Mouse (Mus musculus) embryonic facial prominence, embryonic 12.5 days (tissue): Measurements from ENCODE around the gene Serpina3b. TPM values are rescaled to one million over a fixed set of nuclear protein-coding genes. Genes with fewer than 3 reads are reported as not detected.

Experiments used
- ATAC-seq: fragments of 200-750 bp; cut with Nextera tagmentation; 2 replicates; pipeline ENCODE4 v1.8.0; 2017; ENCODE audit not compliant: insufficient number of reproducible peaks, insufficient read depth, low FRiP score, low TSS enrichment
- H3K27ac ChIP-seq: fragments of 300-500 bp; sonication (generic); 2 replicates; pipeline ENCODE4 v1.5.1; 2016; ENCODE audit warnings: mild to moderate bottlenecking
- H3K27me3 ChIP-seq: fragments of 300-500 bp; sonication (generic); 2 replicates; pipeline ENCODE4 v1.6.1; 2016; ENCODE audit warnings: mild to moderate bottlenecking, moderate library complexity
- H3K36me3 ChIP-seq: fragments of 300-500 bp; sonication (generic); 2 replicates; pipeline ENCODE4 v1.6.1; 2016; ENCODE audit warnings: mild to moderate bottlenecking
- H3K4me1 ChIP-seq: fragments of 300-500 bp; sonication (generic); 2 replicates; pipeline ENCODE4 v1.6.1; 2016
- H3K4me2 ChIP-seq: fragments of 300-500 bp; sonication (generic); replicated peaks from 2 replicates; pipeline ENCODE4 v1.6.1; 2016; ENCODE audit warnings: mild to moderate bottlenecking, moderate library complexity
- H3K4me3 ChIP-seq: fragments of 300-500 bp; sonication (generic); 2 replicates; pipeline ENCODE4 v1.5.1; 2016; ENCODE audit warnings: mild to moderate bottlenecking
- H3K9ac ChIP-seq: fragments of 300-500 bp; sonication (generic); 2 replicates; pipeline ENCODE4 v1.6.1; 2016; ENCODE audit warnings: mild to moderate bottlenecking, moderate library complexity
- H3K9me3 ChIP-seq: fragments of 300-500 bp; sonication (generic); 2 replicates; pipeline ENCODE4 v1.6.1; 2016; ENCODE audit warnings: mild to moderate bottlenecking, moderate library complexity
- WGBS: fragments of 180-500 bp; shearing (Covaris S2); methylation state at CpG from one replicate; pipeline ENCODE4 v1.1.7; 2016; 5-methylcytosine and 5-hydroxymethylcytosine counted together
- polyA plus RNA-seq: library from polyadenylated mRNA; unstranded; fragments of >200 nt; fragmentation: Nextera tagmentation; extraction: Ambion mirVana; gene quantifications from 2 replicates; pipeline ENCODE4 v1.2.1, GENCODE M21; 2016

Gene Serpina3b
- polyA plus RNA-seq, 1 experiment from 2014 or later, result not detected

DNA sequence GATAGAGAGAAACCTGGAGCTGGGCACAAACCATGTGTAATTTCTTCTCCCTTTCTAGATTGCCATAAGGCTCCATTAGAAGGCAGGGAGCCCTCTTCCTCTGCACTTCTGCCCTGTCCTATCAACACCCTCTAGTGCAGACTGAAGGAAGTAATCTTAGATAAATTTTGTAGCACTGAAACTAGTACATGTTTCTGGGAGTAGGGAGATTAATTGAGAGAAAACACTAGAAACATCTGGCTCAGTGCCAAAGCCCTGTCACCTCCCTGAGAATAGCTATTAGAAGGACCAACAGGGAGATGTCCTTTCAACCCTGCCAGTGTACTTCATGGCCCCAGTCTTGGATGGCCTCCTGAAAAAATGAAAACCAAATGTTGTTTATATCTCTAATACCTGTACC lies 50.8 kb downstream of the Serpina3b start:
- Histone ChIP-seq H3K4me1 (no peaks in the 10 kb centered on the region), H3K4me3 (no peak overlapping the region), H3K27me3 (no peaks in the 10 kb centered on the region), H3K27ac (no peak overlapping the region), H3K9me3 (no peaks in the 10 kb centered on the region), H3K9ac (no peak overlapping the region), H3K4me2 (no peak overlapping the region), H3K36me3 (no peaks in the 10 kb centered on the region)
- no peak for ATAC-seq

- Histone ChIP-seq H3K4me2 (no peak overlapping the region), H3K36me3 (no peaks in the 10 kb centered on the region), H3K4me3 (no peak overlapping the region), H3K9me3 (no peaks in the 10 kb centered on the region), H3K27me3 (no peaks in the 10 kb centered on the region), H3K9ac (no peak overlapping the region), H3K4me1 (no peaks in the 10 kb centered on the region), H3K27ac (no peak overlapping the region)
- 84% methylated on average over 2 of the region's 2 CpGs for WGBS
- ATAC-seq, result no peak
Observed at GRCm38 (mm10) chr12:104178987-104179386, 51.2 kb downstream of the Serpina3b start.

GRCm38 (mm10) chr12:104185046-104185445 lies 57.2 kb downstream of the Serpina3b start:
- 71% methylated on average over 4 of the region's 4 CpGs for WGBS
- Histone ChIP-seq H3K9ac (no peak overlapping the region), H3K9me3 (no peaks in the 10 kb centered on the region), H3K4me1 (no peaks in the 10 kb centered on the region), H3K4me2 (no peak overlapping the region), H3K36me3 (no peaks in the 10 kb centered on the region), H3K4me3 (no peak overlapping the region), H3K27me3 (no peaks in the 10 kb centered on the region), H3K27ac (no peak overlapping the region)
- no peak for ATAC-seq

DNA sequence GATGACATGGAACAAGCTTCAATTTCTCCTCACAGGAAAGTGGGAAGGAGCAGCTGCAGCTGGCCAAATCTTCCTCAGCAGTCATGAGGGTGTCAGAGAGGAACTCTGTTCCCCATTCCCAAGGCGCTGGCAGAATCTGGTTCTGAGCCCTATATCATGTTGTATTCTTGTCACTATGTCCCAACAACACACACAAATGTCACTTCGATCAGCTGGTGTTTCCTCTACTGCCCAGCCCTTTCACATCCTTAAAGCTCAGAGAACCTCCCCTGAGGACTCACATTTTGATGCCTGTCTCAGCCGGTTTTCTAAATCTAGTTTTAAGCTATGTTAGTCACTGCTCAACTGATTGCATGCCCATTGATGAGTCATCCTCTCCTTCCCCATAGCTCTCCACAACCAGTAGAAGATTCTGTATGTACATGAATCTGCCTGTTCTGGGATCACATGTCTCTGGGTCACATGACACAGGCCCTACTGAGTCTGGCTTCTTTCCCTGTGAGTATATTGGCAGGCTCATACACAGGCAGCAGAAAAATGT lies 58.3 kb downstream of the Serpina3b start:
- no peak overlapping the region for H3K4me2 ChIP-seq
- 84% methylated on average over 3 of the region's 3 CpGs for WGBS
- H3K4me1 ChIP-seq, result no peaks in the 10 kb centered on the region
- no peaks in the 10 kb centered on the region for H3K36me3 ChIP-seq
- ATAC-seq, result no peak
- no peak overlapping the region for H3K9ac ChIP-seq
- no peak overlapping the region for H3K27ac ChIP-seq
- H3K27me3 ChIP-seq, result no peaks in the 10 kb centered on the region
- no peaks in the 10 kb centered on the region for H3K9me3 ChIP-seq
- H3K4me3 ChIP-seq, result no peak overlapping the region

Other genes with a start within 250 kb of the Serpina3b start
- not detected in 2 replicates for gene Serpina1c, start 223.1 kb upstream of the Serpina3b start, polyA plus RNA-seq
- gene Serpina1e, start 169.0 kb upstream of the Serpina3b start, polyA plus RNA-seq, result not detected in 2 replicates
- gene Serpina11, start 138.0 kb upstream of the Serpina3b start, polyA plus RNA-seq, result not detected in 2 replicates
- gene Serpina9, start 114.2 kb upstream of the Serpina3b start, polyA plus RNA-seq, result 0.22 TPM in 1 of 2 replicates, not detected in the other
- not detected in 2 replicates for gene Serpina12, start 83.6 kb upstream of the Serpina3b start, polyA plus RNA-seq
- not detected in 2 replicates for gene Serpina5, start 26.9 kb upstream of the Serpina3b start, polyA plus RNA-seq
- not detected in 2 replicates for gene Serpina3a, start 15.3 kb upstream of the Serpina3b start, polyA plus RNA-seq
- not detected in 2 replicates for gene Serpina3c, start 25.9 kb downstream of the Serpina3b start, polyA plus RNA-seq
- 0.08 and 0.14 TPM in 2 replicates for gene Serpina3f, start 86.5 kb downstream of the Serpina3b start, polyA plus RNA-seq
- gene Serpina3g, start 108.2 kb downstream of the Serpina3b start, polyA plus RNA-seq, result 1.2 TPM in 2 replicates
- gene Serpina3i, start 135.1 kb downstream of the Serpina3b start, polyA plus RNA-seq, result 0.13 TPM in 1 of 2 replicates, not detected in the other
- not detected in 2 replicates for gene Serpina3j, start 186.6 kb downstream of the Serpina3b start, polyA plus RNA-seq
- not detected in 2 replicates for gene Serpina3k, start 210.5 kb downstream of the Serpina3b start, polyA plus RNA-seq
- gene Serpina3m, start 210.5 kb downstream of the Serpina3b start, polyA plus RNA-seq, result not detected in 2 replicates